Mouse (Mus musculus) lung, postnatal 36 days (tissue): ENCODE data around the gene Hddc2.

Experiments used
- DNase-seq: peaks from one replicate; pipeline ENCODE4 v3.0.0; 2022; ENCODE audit warnings: mixed read lengths

Gene Hddc2

DNA sequence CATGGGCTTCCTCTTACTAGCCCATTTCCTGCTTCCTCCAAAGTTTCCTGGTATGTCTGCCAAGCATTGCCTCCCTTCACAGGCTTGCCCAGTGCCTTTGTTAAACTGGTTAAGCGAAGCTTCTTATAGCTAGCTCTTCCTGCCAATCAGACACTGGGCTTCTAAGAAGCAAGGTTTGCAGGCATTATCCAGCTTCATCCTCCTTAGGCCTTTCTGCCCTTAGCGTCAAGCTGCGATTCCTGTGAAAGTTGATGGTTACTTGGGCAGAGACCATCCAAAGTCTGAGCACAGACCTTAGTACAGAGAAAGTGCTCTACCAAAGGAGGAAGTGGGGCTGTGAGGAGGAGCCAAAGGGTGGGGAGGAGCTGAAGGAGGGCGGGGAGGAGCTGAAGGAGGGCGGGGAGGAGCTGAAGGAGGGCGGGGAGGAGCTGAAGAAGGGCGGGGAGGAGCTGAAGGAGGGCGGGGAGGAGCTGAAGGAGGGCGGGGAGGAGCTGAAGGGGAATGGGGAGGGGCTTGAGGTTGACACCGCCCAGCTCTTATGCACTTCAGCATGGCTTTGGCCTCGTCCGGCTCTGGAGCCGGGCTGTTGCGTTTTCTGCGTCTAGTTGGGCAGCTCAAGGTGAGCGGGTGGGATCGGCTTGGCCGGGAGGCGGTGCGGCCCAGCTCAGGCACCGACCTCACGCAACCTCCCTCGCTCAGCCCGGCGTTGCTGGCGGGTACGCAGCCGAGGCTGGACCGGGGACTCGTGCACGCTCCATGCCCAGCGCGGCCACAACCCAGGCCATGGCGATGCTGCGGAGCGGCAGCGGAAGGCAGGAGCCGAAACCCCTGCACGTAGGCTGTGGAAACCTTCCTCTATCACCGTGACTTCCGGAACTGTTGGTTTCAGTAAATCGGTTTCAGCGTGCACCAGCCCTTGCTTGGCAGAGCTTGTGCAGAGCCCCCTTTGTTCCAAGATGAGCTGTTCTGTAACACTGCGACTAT is at the start of gene Hddc2:
Gene Hddc2, plus strand, starts transcription at position 519 of the 984 bp plus-strand sequence.
- peak; percentile 84 for DNase-seq

DNA sequence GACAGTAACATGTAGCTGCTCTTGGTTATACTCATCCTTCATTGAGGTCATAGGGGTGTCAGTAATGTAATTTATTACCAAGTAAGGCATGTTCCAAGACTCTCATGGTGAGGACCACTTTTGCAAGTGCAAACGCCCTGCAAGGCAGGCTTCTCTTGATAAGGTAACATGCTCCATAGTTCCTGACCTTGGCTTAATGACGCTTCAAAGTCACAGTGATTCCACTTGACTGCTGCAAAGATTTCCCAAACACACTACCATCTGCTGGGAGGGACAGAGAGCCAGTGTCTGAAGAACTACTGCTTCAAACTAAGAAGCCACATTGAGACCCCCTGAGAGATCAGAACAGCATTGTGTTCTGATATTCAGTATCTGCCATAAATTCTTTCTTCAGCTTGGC is 40.4 kb upstream of the Hddc2 start:
- DNase-seq = no peak

DNA sequence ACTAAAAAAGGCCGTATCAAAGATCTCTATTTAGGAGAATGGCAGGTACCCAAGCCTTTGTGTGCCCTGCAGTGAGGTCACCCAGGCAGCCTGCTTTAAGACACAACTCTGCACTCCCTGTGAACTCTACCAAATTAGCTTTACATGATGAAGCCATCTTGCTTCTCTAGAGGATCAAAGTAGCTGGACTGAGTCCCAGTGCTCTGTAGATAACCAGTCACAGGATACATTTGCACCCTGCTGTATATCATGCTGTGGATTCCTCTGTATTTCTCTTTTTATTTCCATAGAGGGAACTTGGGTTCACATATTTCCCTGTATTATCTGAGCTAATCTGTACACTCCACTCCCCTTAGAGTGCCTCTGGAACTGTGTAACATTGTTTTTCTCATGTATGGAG is 40.0 kb upstream of the Hddc2 start:
- DNase-seq = no peak

DNA sequence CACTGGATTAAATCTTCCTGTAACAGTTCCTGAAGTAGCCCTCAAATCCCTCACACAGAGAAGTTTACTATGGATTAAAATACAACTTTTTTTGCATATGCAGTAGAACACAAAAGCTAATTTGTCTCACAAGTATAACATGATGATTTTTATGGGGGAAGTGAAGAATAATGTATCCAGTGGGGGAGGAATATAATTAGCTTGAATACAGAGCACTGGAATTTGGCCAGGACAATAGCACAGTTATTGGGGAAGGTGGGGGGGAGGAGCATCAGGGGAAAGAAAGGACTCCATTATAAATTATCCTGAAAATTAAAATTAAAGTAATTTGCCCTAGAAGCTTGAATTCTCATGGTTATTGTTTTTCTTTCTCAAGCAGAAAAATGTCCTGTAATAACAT is 25.4 kb upstream of the Hddc2 start:
- no peak for DNase-seq

DNA sequence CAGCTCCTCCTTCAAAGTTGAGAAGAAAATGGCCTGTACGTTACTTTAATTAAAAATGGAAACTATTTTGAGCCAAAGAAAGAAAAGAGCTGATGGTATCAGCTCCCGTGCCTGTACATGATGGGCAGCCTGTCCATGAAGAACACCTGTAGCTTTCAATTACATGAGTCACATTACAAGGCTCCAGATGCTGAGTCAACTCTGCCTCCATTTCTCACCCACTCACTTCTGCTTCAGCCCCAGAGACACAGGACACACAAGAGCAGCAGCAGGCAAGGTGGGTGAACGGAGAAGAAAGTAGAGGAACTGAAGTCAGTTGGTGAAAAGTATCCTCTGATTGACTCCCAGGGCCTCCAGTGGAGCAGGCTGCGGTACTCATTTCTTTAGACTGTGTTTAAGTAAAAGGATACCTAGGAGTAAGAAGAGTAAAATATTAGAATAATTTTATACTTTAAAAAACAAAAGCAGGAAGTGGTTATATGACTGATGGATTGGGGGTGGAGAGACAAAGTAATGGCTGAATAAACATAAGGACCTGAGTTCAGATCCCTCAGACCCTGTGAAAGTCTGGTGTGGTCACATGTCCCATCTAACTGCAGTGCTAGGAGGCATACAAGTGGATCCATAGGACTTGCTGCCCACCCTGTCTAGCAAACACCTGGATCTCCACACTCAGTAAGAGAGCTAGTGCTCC is 24.3 kb upstream of the Hddc2 start:
- no peak for DNase-seq

DNA sequence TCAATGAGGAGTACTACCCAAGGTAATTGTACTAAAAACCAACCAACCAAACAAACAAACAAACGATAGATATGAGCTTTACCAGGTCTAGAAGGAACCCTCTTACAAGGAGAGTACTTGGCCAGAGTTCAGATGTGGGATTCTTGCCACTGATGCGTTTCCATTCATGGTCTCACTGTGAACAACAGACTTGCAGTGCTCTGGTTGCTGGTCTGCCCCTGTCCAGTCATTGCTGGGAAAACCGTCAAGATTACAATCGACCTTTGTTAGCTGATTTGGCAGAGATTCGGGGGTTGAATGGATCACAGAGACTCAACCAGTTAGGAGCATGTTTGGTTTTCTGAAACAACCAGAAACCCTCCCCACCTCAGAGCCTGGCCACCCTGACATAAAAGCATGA is 17.5 kb upstream of the Hddc2 start:
- no peak for DNase-seq

DNA sequence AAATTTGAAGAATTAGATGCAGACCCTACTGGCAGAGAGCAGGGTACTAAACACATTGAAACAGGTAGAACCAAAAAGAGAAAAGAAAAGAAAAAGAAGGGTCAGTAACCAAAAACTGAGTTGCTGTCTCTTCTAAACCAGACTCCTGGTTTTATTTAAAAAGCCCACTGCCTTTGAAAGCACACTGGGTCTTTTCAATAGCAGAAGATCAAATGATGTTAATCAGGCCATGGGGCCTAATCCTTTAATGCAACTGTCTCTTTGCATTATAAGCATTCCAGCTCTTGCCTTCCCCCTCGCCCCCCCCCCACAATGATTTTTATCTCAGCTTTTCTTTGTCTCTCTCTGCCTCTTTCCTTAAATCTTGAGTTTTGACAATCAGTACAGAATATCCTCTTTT is 16.7 kb upstream of the Hddc2 start:
- no peak for DNase-seq

DNA sequence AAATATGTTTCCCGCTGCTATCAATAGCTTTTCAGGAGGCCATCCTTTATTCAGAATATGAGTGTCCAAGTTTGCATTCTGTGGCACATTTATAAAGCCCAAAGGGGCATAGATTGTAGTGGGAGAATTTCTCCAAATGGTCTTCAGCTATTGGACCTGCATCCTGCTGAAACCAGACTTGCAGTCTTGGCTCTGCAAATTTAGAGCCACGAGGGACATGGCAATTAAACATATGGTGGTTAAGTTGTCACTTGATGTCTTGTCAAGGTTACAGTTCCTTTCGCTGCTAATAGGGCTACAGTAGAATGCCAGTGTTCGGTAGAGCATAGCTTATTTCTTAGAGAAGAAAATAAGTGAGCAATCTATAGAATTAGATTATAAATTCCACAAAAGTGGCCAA is 16.1 kb upstream of the Hddc2 start:
- no peak for DNase-seq

DNA sequence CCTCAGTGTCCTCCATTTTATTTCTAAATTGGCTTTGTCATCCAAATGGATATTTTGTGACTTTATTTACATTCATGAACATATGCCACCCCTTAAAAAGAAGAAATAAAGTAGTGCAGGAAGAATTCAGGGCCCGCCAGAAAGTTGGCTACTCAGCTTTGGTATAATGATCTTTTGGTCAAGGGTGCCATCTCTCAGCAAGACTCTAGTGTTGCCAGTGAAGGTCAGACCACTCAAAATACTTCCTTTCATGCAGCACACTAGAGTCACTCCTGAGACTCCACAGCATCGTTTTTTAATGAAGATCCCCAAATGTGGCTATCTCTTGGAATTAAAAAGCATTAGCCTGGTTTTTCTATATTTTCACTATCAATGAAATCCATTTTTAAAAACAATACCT is 14.9 kb upstream of the Hddc2 start:
- no peak for DNase-seq

DNA sequence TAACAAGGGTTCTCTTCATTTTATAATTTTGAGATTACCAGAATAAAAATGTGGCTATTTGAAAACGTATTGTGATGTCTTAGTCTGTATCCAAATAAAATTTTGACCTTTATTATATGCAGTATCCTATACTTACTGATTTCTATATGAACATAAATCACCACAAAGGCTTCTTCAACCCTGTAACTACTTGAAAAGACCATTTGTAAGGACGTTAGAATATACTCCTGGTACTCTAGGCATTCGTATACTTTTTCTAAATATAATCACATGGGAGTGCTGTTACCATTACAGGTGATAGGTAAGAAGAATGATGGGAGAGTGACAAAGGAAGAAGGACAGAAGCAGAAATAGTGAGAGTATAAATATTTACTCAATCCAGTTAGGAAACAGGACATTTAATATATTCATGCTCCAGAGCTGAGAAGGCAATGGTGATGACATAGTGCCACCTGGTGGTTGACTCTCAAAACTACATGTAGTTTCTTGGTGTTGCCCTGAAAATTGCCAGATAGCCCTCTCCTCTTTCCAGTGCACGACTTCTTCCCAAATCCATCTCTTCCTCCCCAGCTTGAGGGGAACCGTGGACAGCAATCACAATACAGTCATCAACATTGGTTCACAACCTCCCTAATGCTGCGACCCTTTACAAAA is 14.1 kb upstream of the Hddc2 start:
- peak; percentile 78 for DNase-seq

DNA sequence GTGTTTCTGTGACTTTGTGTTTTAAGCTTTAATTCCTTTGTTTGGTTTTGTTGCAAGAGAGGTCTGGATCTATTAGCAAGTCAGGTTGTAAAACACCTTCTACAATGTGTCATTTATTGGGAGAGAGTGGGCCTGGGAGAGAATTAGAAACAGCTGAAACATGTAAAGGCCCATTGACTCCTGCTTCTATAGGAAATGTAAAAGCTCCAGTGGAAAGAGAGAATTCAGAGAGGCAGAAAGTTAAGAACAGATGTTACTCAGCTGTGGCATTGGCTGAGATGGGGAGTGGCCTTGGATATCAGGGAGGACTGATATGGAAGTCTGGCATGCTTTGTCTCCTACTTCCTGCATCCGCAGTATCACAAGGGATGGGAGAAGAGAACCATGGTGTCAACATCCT is 12.9 kb upstream of the Hddc2 start:
- no peak for DNase-seq

DNA sequence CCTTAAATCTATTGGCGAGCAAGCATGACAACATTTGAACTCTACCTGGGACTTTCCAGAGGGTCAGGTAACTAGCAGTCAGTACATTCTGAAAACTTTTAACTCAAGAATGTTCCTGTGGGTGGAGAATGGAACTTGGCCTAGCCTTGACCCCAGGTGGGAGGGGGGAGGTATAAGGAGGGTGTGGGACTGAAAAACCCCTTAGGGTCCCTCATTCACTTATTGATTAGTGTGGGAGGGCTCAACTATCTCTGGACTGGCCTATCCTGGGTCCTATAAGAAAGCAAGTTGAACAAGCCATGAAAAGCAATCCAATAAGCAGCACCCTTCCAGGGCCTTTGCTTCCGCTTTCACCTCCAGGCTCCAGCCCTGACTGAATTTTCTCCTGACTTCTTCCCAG is 9.7 kb upstream of the Hddc2 start:
- DNase-seq = no peak

DNA sequence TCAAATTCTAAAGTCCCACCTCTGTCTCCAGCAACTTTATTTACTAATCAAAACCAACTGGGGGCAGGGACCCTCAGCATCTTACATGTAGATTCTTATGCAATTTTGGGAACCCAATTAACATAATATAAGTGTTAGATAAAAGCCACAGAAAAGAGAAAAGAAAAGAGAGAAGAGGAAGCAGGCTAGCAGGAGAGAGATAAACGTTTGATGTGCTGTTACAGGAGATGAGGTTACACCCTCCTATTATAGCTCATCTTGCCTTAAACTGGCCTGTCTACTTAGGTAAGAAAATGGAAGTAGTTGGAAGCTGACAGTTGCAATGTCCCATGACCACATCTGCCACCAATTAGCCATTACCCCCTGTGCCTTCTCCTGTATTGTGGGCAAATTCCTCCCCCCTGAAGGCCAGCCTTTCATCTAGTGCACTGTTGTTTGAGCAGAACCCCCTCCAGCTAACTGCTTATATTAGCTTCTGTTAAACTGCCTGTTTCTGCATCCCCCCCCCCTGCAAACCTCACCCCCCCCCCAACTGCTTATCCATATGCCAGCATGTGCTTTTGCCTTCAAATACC is 6.1 kb upstream of the Hddc2 start:
- DNase-seq = no peak

DNA sequence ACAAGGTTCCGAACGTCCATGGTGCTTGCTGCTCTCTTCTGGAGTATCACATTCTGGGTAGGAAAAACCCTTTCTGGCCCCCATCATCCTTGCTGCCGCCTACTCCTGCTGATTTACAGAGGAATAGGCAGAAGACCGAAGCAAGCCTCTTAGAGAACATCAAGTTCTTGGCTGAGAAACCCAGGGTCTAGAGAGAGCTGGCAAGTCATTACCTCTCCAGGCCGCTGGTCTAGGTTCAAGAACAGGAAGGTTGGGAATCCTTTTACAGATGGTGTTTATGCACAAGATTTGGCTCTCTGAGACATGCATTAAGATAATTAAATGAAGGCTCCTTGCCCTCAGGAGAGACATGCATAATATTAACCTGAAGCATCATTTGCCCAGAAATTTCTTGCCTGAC is 5.3 kb downstream of the Hddc2 start:
- DNase-seq = no peak

DNA sequence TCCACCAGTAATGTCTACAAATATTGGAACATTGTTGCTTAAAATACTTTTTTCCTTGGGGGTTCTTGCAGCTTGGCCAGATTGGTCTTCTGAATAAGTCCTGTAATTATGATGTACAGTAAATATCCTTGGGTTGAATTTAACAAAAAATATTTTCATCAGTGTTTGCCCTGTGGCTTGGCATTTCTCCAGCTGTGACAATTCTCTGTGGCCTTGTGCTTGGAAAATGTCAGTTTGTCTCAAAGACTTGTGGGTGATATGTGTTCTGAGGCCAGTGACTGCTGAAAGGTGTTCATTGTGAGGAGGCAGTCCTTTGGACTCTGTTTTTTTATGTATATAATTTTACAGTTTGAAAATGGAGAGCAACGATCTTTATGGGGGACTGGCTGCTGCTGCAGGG is 16.3 kb downstream of the Hddc2 start:
- DNase-seq = no peak

DNA sequence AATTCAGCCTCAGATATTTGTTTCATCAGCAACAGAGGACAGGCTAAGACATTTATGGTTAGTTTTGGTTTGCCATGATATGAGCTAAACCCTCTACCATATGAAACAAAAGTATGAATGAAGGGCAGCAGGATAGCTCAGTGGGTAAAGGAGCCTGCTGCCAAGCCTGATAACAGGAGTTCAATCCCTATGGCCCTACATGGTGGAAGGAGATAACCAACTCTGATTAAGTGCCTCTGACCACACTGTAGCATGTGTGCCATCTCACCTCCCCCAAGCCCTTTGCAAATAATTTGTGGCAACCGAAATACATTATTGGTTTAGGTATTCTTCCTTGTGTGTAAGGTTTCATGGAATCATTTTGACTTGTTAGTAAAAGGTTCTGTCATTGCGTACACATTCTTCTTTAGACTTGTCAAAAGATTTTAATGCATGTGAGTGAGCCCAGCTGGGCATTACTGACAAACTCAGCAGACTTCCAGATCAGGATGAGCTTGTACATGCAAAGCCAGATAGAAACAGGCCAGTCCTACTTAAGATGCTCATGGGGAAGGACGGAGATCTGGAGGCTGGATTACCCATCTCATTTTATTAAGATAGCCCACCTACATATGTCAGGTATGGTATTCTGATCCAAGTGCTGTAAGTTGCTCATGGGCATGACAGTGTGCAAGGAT is 17.2 kb downstream of the Hddc2 start:
- DNase-seq = no peak

DNA sequence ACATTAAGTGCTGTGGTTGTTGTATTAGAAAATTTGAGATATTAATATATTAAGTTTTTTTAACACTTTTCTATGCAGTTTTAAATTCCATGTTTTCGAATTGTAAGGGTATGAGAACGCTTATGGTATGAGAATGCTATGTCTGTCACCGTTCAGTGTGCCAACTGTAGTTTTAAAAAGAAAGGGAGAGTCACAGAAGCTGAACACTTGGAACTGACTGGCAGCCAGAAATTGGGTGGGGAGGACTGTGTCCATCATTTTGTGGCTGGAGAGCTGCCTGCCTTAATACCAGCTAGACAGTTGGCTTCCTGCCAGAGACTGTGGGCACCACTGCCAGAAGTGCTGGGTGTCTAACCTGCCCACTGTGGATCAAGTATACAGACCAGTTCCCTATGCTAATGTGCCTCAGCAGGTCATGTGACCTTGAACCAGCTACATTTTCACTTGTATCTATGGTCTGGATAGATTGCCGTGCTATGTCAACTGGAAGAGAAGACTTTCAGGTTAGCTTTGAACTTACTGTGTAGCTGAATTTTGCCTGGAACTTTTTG is 18.1 kb downstream of the Hddc2 start:
- DNase-seq = peak; percentile 21

DNA sequence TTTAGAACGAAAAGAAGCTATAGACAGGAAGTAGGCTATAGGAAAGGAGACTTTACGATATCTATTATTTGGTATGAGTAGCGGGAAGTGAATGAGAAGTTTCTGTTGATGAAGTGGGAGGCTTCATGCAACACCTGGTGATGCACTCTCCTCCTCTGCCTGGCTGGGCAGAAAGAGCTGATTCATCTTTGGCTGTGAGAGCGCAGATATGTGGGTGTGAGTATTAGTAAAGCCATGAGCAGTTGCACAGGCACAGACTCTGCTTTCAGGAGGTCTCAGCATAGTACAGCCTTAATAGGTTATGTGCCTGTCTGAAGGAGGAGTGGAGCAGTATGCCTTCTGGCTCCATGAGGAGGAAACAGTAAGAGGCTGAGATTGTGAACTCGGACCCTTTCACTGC is 23.2 kb downstream of the Hddc2 start:
- DNase-seq = no peak

DNA sequence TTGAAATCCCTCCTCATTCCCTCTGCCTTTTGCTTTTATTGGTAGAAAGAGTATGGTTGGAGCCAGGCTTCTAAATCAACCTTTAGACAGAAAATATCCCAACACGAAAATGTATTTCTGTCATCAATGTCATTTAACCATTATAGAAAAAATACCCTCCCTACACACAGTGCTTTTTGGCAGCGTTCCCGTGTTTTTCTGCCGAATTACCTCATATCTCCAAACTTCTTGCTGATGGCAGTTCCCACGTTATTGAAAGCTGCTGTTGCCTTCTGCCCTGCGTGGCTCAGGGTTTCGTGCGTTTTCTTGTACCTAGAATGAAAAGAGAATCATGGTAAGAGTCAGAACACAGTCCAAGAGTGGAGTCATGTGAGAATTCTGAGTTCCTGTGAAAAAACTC is 33.2 kb downstream of the Hddc2 start:
- no peak for DNase-seq

DNA sequence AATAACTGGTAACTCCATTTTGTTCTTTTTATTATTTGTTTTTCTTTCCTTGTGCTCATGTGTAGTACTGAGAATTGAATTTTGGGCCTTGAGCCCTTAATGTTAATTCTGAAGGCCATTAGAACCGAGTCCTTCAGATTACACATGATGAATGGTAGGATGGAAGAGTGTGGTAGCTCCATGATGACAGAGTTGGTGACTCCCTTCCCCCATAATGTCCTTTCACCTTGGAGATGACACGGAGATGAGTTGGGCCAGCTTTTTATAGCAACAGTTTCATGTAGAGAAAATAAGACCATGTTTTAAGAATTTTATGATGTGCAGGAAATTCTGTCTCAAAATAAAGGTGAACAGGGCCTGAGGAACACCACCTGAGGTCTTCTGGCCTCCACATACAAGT is 37.9 kb downstream of the Hddc2 start:
- DNase-seq = no peak

DNA sequence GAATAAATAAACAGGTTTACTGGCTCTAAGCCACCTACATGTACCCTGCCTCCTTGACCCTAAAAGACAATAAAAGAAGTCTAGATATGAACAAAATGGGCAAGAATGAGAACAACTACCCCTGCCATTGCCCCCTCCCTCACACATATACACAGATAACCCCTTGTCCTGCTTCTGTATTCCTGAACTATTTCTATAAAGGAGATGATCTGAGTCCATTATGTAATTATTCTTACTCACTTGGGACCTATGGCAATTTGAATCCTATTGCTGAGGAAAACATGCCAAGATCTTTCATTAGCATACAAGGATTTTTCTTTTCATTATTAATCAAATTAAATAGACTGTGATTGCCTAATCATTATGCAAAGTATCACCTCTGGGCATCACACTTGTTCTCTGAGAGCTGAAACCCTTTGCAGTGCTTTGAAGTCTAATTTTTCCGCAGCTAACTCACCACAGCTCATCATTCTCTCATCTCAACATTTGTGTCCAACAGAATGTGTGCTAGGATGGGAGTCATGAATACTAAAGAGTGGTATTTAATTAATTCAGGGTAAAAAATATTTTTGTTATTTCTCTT is 39.8 kb downstream of the Hddc2 start:
- DNase-seq = no peak

DNA sequence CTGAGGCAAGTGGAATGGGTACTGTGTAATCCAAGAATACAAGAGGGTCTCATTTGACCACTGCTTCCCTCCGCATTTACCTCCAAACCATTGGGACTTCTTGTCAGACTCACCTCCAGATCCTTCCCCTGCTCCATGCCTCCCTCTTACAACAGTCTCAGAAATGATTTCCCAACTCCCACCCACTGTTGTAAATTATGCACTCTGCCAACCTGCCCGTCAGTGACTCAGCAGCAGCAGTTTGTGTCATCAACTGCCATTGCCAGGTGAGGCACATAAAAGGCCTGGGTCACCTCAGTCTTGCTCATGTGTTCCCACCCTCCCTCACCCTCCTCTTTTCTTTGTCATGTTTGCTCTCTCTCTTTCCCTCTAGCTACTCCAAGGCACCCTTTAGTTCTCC is 41.0 kb downstream of the Hddc2 start:
- DNase-seq = no peak
